In genomic region chr11:3452167-3452639, GRCm38 (mm10) we compare ENCODE assay signal across 8 mouse cellular contexts. TPM values are rescaled to one million over a fixed set of nuclear protein-coding genes. Genes with fewer than 3 reads are reported as not detected.
DNase-seq lines count a peak whose midpoint lies in the region; ATAC-seq and TF ChIP-seq lines count a peak whose summit lies in the region.

TSS of gene Rnf185 (minus strand) at chr11:3452363.

- peak within 1 kb of the TSS; percentile 90 for H3K27ac ChIP-seq in hindbrain, embryonic 13.5 days

- DNase-seq in Patski (ENCODE audit: low read depth, low spot score), result peak; percentile 73
- DNase-seq in cerebellum, postnatal 14 days, result peak; percentile 93 to 94
- DNase-seq in frontal cortex, postnatal 14 days (ENCODE audit: low spot score in 2 of 2), result peak; percentile 88 to 89
- DNase-seq in layer of hippocampus, postnatal 25 days (ENCODE audit: extremely low spot score in 1 of 2, low spot score in 1 of 2), result peak; percentile 78 to 86
- peak; percentile 96 for DNase-seq in lung, postnatal 25 days (ENCODE audit: low spot score)
- DNase-seq in retina, embryonic 14.5 days (ENCODE audit: low spot score), result peak; percentile 96
- peak; percentile 89 for DNase-seq in thymus, postnatal 4 days

- no peaks in the 10 kb centered on the region for H3K9me3 ChIP-seq in hindbrain, embryonic 13.5 days

- peaks cover 16% of the 10 kb centered on the region for H3K36me3 ChIP-seq in hindbrain, embryonic 13.5 days

- under 1% methylated on average over 45 of the region's 45 CpGs for WGBS in hindbrain, embryonic 13.5 days

- peak within 1 kb of the TSS; percentile 89 for H3K9ac ChIP-seq in hindbrain, embryonic 13.5 days

- in situ Hi-C loops in Patski (cut with MboI; ENCODE audit: low pct_unique_long_range_greater_than_20kb), result no loop called here

- CTCF ChIA-PET in Patski (lab: Charles Lee), result interaction anchor here (2.4 kb wide), 1 partner anchor 105 kb away, joined by 8 read pairs; no protein-coding TSS in a partner anchor

- peak within 1 kb of the TSS; percentile 67 for H3K4me3 ChIP-seq in hindbrain, embryonic 13.5 days

- no peak for TF ChIP-seq CTCF in Patski (IDR thresholded peaks at IDR 0.05)

- ATAC-seq in Patski, result peak; percentile 89
- ATAC-seq in hindbrain, embryonic 13.5 days (ENCODE audit: low FRiP score), result peak; percentile 98

- POLR2A ChIA-PET in Patski (lab: Charles Lee), result interaction anchor here (0.6 to 1.9 kb wide), 7 partner anchors 11 to 146 kb away, joined by 3 to 7 read pairs (median 3); no protein-coding TSS in a partner anchor

- peaks cover 26% of the 10 kb centered on the region for H3K4me1 ChIP-seq in hindbrain, embryonic 13.5 days (replicated peaks)

- H3K4me2 ChIP-seq in hindbrain, embryonic 13.5 days, result peak within 1 kb of the TSS; percentile 91

- no peaks in the 10 kb centered on the region for H3K27me3 ChIP-seq in Patski
- no peaks in the 10 kb centered on the region for H3K27me3 ChIP-seq in hindbrain, embryonic 13.5 days

RNA-seq across cellular contexts. Expression of gene Rnf185, which starts in this region (rescaled TPM):
- 44.8 TPM for polyA plus RNA-seq in Patski (2021)
- polyA plus RNA-seq in hindbrain, embryonic 13.5 days (2015; fragmentation: Nextera tagmentation; extraction: Ambion mirVana), result 42.9 and 43.7 TPM in 2 replicates
- 10 to 100 TPM; 25.2 to 28.0 TPM for total RNA-seq in layer of hippocampus, postnatal 25 days (2021)

Comparison
In these comparisons a context has a peak if more than half of its experiments do, and no peak if none do; other contexts are left out.
1. Peak in every context shown above with its lines: DNase-seq, ATAC-seq, H3K4me3 ChIP-seq and H3K27ac ChIP-seq.